Mouse (Mus musculus) ES-E14 (cell line): Measurements from ENCODE around the gene St7l. TPM values are rescaled to one million over a fixed set of nuclear protein-coding genes. Genes with fewer than 3 reads are reported as not detected.

Experiments
- DNase-seq: peaks from one replicate; pipeline ENCODE4 v3.0.0-alpha.2; 2013; ENCODE audit warnings: low read depth, low spot score
- H3K27ac ChIP-seq: 2 replicates; pipeline ENCODE4 v1.5.1; 2012; ENCODE audit warnings: low read depth, mild to moderate bottlenecking, low read length, moderate library complexity, mixed read lengths; ENCODE audit not compliant: poor library complexity, insufficient read depth, severe bottlenecking
- H3K36me3 ChIP-seq: 2 replicates; pipeline ENCODE4 v1.6.1; 2012; ENCODE audit warnings: mild to moderate bottlenecking, low read length, moderate library complexity, mixed read lengths; ENCODE audit not compliant: control insufficient read depth, poor library complexity, insufficient read depth, severe bottlenecking
- H3K4me1 ChIP-seq, 2 experiments: fragments of 150-350 bp in 1 of 2; sonication (generic) in 1 of 2; 2 replicates each; pipeline ENCODE4 v1.6.1; 2012; ENCODE audit warnings: low read length in 2 of 2, mild to moderate bottlenecking in 1 of 2, mixed read lengths in 1 of 2; ENCODE audit not compliant: control insufficient read depth in 2 of 2, insufficient read depth in 2 of 2, poor library complexity in 1 of 2
- H3K4me3 ChIP-seq, 2 experiments: fragments of 150-350 bp in 1 of 2; sonication (generic) in 1 of 2; 2 replicates each; pipeline ENCODE4 v1.5.1; 2012; ENCODE audit warnings: low read length in 2 of 2, low read depth in 1 of 2, mild to moderate bottlenecking in 1 of 2, mixed read lengths in 1 of 2; ENCODE audit not compliant: insufficient read depth in 1 of 2, poor library complexity in 1 of 2, severe bottlenecking in 1 of 2
- H3K9ac ChIP-seq: 2 replicates; pipeline ENCODE4 v1.6.1; 2012; ENCODE audit warnings: low read depth, mild to moderate bottlenecking, low read length, mixed read lengths; ENCODE audit not compliant: poor library complexity, insufficient read depth, severe bottlenecking
- H3K9me3 ChIP-seq: fragments of 150-350 bp; sonication (generic); 2 replicates; pipeline ENCODE4 v1.6.1; 2012; ENCODE audit warnings: low read depth, mild to moderate bottlenecking, low read length; ENCODE audit not compliant: control insufficient read depth, insufficient read depth
- CHD2 ChIP-seq: IDR thresholded peaks from 2 replicates; pipeline ENCODE4 v1.6.1; 2014; ENCODE audit warnings: mild to moderate bottlenecking, low read depth, low read length, inconsistent platforms
- HCFC1 ChIP-seq: IDR thresholded peaks from 2 replicates; pipeline ENCODE4 v1.6.1; 2012; ENCODE audit warnings: low read length, inconsistent platforms, borderline replicate concordance; ENCODE audit not compliant: insufficient read depth
- MAFK ChIP-seq: IDR thresholded peaks from 2 replicates; pipeline ENCODE4 v1.6.1; 2014; ENCODE audit warnings: mild to moderate bottlenecking, low read depth, low read length, inconsistent platforms; ENCODE audit not compliant: insufficient read depth
- ZC3H11A ChIP-seq: IDR thresholded peaks from 2 replicates; pipeline ENCODE4 v1.6.1; 2012; ENCODE audit warnings: low read depth, mild to moderate bottlenecking, inconsistent platforms, low read length, borderline replicate concordance
- ZNF384 ChIP-seq: IDR thresholded peaks from 2 replicates; pipeline ENCODE4 v1.6.1; 2012; ENCODE audit warnings: low read depth, low read length, inconsistent platforms
- in situ Hi-C, 2 experiments: fragments of 600-800 bp; cut with MboI; formaldehyde crosslinking; loops; one replicate each; pipeline ENCODE4 v1.15.1; 2025; ENCODE audit warnings: low sequenced_read_pairs in 2 of 2, inconsistent platforms in 1 of 2; ENCODE audit not compliant: unreplicated experiment in 2 of 2
- total RNA-seq: library from RNA; depleted of rRNA; stranded (reverse); fragments of 300-350 nt; gene quantifications from 2 replicates; pipeline ENCODE4 v1.2.3, GENCODE M21; 2012; rRNA removed

The St7l gene
- total RNA-seq: 14.3 and 16.1 TPM in 2 replicates

DNA sequence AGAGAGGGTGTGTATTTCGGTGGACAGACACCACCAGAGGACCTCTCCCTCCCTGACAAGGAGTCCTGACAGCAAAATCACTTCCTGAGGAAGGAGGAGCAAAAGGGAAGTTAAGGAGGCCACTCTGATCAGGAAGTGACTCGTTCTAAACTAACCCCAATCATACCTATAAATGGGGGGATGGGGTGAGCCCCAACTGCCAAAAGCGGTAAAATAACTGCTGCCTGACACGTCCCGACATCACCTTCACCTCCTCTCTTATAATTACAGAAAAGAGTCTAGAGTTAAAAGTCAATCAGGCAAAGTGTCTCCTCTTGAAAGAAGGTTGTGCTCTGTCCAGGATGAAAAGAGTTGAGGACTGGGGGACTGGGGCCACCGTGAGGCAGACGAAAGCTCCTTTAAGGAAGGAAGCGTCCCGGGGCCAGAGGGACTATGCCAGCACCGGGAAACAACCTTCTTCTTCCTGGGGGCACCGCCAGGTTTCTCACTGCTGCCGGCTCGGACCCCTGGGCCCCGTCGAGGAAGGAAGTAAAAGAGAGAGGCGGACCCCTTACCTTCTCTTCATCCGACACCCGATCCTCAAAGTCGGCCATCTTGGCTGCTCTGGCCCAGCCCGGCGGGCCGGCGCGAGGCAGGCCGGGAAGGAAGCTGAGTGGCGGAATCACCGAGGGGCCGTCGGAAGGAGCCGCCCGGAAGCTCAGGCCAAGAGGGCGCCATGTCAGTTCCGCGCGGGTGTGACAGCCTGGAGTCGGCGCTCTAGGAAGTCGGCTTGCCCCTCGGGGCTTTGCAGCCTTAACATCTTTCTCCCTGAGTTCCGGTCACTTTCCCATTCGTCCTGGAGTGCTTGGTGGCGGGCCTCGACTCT is at the start of gene St7l, which contains the start of gene Capza1:
St7l (plus strand) TSS at position 220 of the 865 bp plus-strand sequence.
Capza1 (minus strand) TSS at position 720 of the 865 bp plus-strand sequence.
- peak within 1 kb of the TSS; percentile 91 to 93 for H3K4me3 ChIP-seq
- peak within 1 kb of the TSS; percentile 91 for H3K9ac ChIP-seq
- DNase-seq: peak; percentile 65
- TF ChIP-seq CHD2 (no peak), HCFC1 (peak; percentile 61; the same call in 1 of the 2 replicates), ZNF384 (no peak)
- in situ Hi-C loops: no loop called here
- peak within 1 kb of the TSS; percentile 79 for H3K27ac ChIP-seq
- peaks cover 0 to 6% of the 10 kb centered on the region in 2 experiments; a peak in 3 of 4 replicates for H3K4me1 ChIP-seq
- H3K9me3 ChIP-seq: no peaks in the 10 kb centered on the region
- H3K36me3 ChIP-seq: no peaks in the 10 kb centered on the region

DNA sequence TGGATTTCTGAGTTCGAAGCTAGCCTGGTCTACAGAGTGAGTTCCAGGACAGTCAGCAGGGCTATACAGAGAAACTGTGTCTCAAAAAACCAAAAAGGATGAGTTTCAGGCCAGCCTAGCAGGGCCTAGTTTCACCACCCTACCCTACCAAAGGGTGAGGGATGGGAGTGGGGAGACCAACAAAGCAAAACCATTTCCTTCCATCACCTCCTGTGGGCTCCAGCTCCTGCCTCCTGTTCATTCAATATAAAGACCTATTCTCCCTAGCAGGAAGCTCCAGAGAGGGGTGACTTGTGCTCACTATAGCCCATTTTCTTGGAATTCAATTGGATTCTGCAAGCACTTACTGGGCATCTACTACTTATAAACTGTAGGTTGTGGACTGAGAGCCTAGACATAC is 49.1 kb upstream of the St7l start:
- no peak for TF ChIP-seq CHD2
- TF ChIP-seq HCFC1: no peak
- no peak for TF ChIP-seq ZNF384
- no peak for TF ChIP-seq ZC3H11A
- no peak for TF ChIP-seq MAFK
- DNase-seq: no peak
- in situ Hi-C loops: no loop called here
- no peaks in the 10 kb centered on the region for H3K9me3 ChIP-seq
- peaks cover 16 to 24% of the 10 kb centered on the region in 2 experiments; a peak in 3 of 4 replicates for H3K4me1 ChIP-seq
- H3K36me3 ChIP-seq: no peaks in the 10 kb centered on the region
- H3K4me3 ChIP-seq: peak overlapping the region; percentile 9 to 28; a peak in 1 of 4 replicates
- H3K27ac ChIP-seq: peak overlapping the region; percentile 92
- no peak overlapping the region for H3K9ac ChIP-seq

- in situ Hi-C loops: no loop called here
- Histone ChIP-seq H3K4me1 (peaks cover 16 to 24% of the 10 kb centered on the region in 2 experiments; a peak in 3 of 4 replicates), H3K4me3 (peak overlapping the region; percentile 9 to 28; a peak in 3 of 4 replicates), H3K9ac (no peak overlapping the region), H3K27ac (peak overlapping the region; percentile 96), H3K36me3 (no peaks in the 10 kb centered on the region), H3K9me3 (no peaks in the 10 kb centered on the region)
- no peak for DNase-seq
- no peak for TF ChIP-seq ZC3H11A
- TF ChIP-seq ZNF384: no peak
- no peak for TF ChIP-seq HCFC1
- no peak for TF ChIP-seq CHD2
- TF ChIP-seq MAFK: no peak
Measured at GRCm38 (mm10) chr3:104815346-104815745, 48.5 kb upstream of the St7l start.

GRCm38 (mm10) chr3:104816130-104816529 is 47.7 kb upstream of the St7l start:
- H3K9me3 ChIP-seq: no peaks in the 10 kb centered on the region
- peaks cover 16 to 24% of the 10 kb centered on the region in 2 experiments; a peak in 3 of 4 replicates for H3K4me1 ChIP-seq
- in situ Hi-C loops: no loop called here
- H3K36me3 ChIP-seq: no peaks in the 10 kb centered on the region
- TF ChIP-seq ZNF384 (no peak), ZC3H11A (no peak), HCFC1 (no peak), MAFK (no peak), CHD2 (no peak)
- peak overlapping the region; percentile 70; the same call in 1 of the 2 replicates for H3K9ac ChIP-seq
- peak overlapping the region; percentile 96 for H3K27ac ChIP-seq
- peak overlapping the region; percentile 77 to 91 for H3K4me3 ChIP-seq
- no peak for DNase-seq
